Mouse (Mus musculus): ENCODE results near the gene Fyn. TPM values are rescaled to one million over a fixed set of nuclear protein-coding genes. Genes with fewer than 3 reads are reported as not detected.

Gene Fyn
- total RNA-seq, 2 experiments from 2014 or later, result 119 to 138 TPM

DNA sequence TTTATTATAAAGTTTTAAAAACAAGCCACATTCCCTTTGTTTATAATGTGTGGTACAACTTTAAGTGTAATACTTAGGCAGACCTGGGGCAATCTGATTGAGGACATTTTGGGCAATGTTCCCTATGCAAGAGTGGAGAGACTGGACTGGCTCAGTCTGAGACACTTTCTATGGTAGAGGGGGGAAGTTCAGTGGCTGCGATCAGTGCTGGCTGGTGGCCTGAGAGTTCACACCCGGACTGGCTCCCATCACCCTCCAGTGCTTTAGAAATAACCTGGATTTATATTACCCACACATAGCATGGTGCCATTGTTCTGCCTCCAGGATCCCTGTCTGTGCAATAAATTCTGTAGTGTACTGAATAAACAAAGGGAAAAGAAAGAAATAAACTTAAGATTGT, 243.5 kb downstream of the Fyn start:
- DNase-seq (ENCODE audit: low spot score in 2 of 2), result no peak
- intact Hi-C loops (cut with DNase I), result loop anchor here (5.0 kb wide), 1 partner anchor 60 kb away; no protein-coding TSS in a partner anchor

DNA sequence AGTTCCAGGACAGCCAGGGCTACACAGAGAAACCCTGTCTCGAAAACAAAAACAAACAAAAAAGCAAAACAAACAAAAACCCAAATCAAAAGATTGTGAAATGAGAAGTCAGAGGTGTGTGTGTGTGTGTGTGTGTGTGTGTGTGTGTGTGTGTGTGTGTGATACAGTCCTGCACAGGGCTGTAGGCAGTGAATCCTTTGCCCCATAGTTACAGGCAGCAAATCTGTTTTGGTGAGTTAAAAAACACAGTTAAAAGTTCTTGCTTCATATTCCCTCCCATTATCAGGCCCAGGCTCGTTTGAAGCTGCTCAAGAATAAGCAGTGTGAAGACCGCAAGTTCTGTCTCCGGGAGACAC, 244.0 kb downstream of the Fyn start, which contains the start of gene Traf3ip2:
Gene Traf3ip2 (plus strand): TSS at position 302 of the 356 bp plus-strand sequence.
- intact Hi-C loops (cut with DNase I), result loop anchor here (5.0 kb wide), 1 partner anchor 60 kb away; no protein-coding TSS in a partner anchor
- no peak for DNase-seq (ENCODE audit: low spot score in 2 of 2)

DNA sequence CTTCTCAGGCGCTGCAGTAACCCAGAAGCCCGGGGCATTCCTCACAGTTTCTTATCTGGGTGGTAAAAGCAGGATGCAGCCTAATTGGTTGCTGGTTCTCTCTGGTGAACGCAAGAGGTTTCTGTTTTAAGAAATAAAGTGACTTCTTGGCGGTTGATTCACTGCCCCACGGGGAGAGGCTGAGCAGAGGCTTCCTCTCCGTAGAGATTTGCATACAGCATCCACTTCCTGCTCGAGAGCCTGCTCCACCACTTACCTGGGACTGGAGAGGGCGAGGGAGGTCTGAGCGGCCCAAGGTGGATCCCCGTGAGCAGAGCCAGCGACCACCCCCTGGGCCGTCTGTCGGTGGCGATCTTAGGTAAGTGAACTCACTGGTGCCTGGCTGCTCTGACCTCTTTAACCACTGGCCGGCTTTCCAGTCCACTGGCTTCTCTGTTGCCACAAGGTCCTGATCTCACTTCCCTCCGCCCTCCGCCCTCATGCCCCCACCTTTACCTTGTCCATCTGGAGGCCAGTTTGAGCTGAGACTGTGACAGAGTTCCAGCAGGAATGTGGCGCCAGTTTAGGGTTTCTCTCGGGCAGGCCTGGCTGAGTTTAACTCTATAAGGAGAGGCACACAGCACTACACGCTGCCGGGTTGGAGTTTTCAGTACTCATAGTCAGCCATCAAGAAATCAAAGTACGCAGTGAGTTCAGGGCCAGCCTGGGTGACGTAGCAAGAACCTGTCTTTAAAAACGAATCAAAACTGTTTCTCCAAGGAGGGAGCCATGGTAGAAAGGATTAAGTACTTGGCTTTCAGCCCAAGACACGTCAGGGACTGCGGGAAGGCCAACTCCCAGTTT, 244.6 kb downstream of the Fyn start:
- intact Hi-C loops (cut with DNase I), result loop anchor here (5.0 kb wide), 1 partner anchor 61 kb away; no protein-coding TSS in a partner anchor
- DNase-seq (ENCODE audit: low spot score in 2 of 2), result no peak

DNA sequence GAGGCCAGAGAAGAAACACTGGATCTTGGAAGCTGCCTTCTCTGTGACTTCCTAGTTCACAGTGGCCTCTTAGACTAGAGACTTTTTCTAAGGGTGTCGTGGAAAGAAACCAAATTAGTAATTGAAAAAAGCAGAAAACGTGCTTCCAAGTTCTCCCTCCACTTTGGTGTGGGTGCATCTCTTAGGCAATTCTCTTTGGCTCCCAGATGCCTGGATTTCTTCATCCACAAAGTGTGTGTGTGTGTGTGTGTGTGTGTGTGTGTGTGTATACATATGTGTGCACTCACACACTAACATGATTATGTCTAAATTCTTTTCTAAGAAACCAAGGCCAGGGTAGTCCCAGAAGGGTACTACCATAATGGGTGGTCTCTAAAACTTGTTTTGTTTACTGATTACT, 245.3 kb downstream of the Fyn start:
- intact Hi-C loops (cut with DNase I), result loop anchor here (5.0 kb wide), 1 partner anchor 62 kb away; no protein-coding TSS in a partner anchor
- no peak for DNase-seq (ENCODE audit: low spot score in 2 of 2)

DNA sequence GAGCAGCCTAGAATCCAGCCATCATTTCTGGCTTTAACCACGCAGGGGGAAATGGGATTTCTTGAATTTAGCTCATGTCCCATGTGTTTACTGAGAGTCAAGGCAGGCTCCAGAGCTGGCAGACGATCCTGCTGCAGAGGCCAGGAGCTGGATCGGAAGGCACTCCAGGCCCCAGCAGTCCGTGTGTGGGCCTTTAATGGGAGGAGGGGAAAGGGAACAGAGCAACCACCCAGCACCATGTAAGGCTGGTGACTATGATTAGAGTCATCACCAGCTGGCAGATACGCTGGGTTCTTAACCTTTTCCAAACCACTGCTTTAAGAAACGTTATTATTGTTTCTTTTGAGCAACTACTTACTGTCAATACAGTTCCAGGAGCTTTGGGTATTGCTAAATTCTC, 246.0 kb downstream of the Fyn start:
- intact Hi-C loops (cut with DNase I), result loop anchor here (5.0 kb wide), 1 partner anchor 62 kb away; no protein-coding TSS in a partner anchor
- no peak for DNase-seq (ENCODE audit: low spot score in 2 of 2)

Other genes with a start within 250 kb of the Fyn start
- gene Fam229b, start 234.9 kb upstream of the Fyn start, total RNA-seq (2021), result 10 to 100 TPM; 16.1 to 18.6 TPM
- 1 to 10 TPM; 2.8 to 3.7 TPM for gene Tube1, start 234.9 kb upstream of the Fyn start, total RNA-seq (2021)
- under 1 TPM in 1 of 2 experiments, not detected in 1; 0.36 TPM for gene Ccn6, start 205.1 kb upstream of the Fyn start, total RNA-seq (2021)
- gene Traf3ip2, start 244.1 kb downstream of the Fyn start, total RNA-seq (2021), result 1 to 10 TPM in 1 of 2 experiments, under 1 TPM in 1; 0.77 to 1.4 TPM

Data from left cerebral cortex, postnatal 36 days (tissue).